Mouse (Mus musculus) forebrain, embryonic 13.5 days (tissue): ENCODE data around the gene Rhbdl2. TPM values are rescaled to one million over a fixed set of nuclear protein-coding genes. Genes with fewer than 3 reads are reported as not detected.

Experiments used
- ATAC-seq: fragments of 200-750 bp; cut with Nextera tagmentation; 2 replicates; pipeline ENCODE4 v1.8.0; 2017
- H3K27ac ChIP-seq: fragments of 300-500 bp; sonication (generic); 2 replicates; pipeline ENCODE4 v1.5.1; 2015; ENCODE audit warnings: inconsistent platforms, mild to moderate bottlenecking, moderate library complexity
- H3K27me3 ChIP-seq: fragments of 300-500 bp; sonication (generic); 2 replicates; pipeline ENCODE4 v1.6.1; 2015; ENCODE audit warnings: mild to moderate bottlenecking, inconsistent platforms
- H3K36me3 ChIP-seq: fragments of 300-500 bp; sonication (generic); 2 replicates; pipeline ENCODE4 v1.6.1; 2015; ENCODE audit warnings: mild to moderate bottlenecking, inconsistent platforms; ENCODE audit not compliant: poor library complexity, severe bottlenecking
- H3K4me1 ChIP-seq: fragments of 300-500 bp; sonication (generic); 2 replicates; pipeline ENCODE4 v1.6.1; 2015; ENCODE audit warnings: inconsistent platforms
- H3K4me2 ChIP-seq: fragments of 300-500 bp; sonication (generic); 2 replicates; pipeline ENCODE4 v1.6.1; 2015; ENCODE audit warnings: inconsistent platforms, mild to moderate bottlenecking, moderate library complexity
- H3K4me3 ChIP-seq: fragments of 300-500 bp; sonication (generic); 2 replicates; pipeline ENCODE4 v1.5.1; 2015; ENCODE audit warnings: mild to moderate bottlenecking, inconsistent platforms
- H3K9ac ChIP-seq: fragments of 300-500 bp; sonication (generic); 2 replicates; pipeline ENCODE4 v1.6.1; 2015; ENCODE audit warnings: mild to moderate bottlenecking, inconsistent platforms
- H3K9me3 ChIP-seq: fragments of 300-500 bp; sonication (generic); replicated peaks from 2 replicates; pipeline ENCODE4 v1.6.1; 2016; ENCODE audit warnings: inconsistent platforms
- WGBS: fragments of 180-500 bp; shearing (Covaris S2); methylation state at CpG from one replicate; pipeline ENCODE4 v1.1.7; 2015; 5-methylcytosine and 5-hydroxymethylcytosine counted together
- polyA plus RNA-seq: library from polyadenylated mRNA; unstranded; fragments of >200 nt; fragmentation: Nextera tagmentation; extraction: Ambion mirVana; gene quantifications from 2 replicates; pipeline ENCODE4 v1.2.1, GENCODE M21; 2015

The Rhbdl2 gene
- polyA plus RNA-seq, 1 experiment from 2014 or later = 0.61 TPM

DNA sequence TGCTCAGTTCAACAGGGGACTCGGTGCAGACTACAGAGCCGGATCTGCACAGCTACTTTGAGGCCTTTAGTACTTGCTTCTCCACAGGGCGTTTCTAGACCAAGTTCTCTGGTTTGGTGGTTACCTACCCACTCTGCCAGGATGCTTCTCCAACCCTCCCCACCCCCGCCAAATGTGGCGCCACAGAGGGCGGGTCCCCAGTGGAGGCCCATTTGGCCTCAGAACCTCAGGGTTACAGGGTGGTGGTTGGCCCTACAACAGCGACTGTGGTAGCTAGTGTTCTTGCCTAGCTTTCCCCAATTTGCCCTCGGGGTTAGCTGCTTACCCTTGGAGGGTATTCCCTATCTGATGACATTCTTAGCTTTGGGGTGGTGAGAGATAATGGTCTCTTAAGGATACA lies 54.5 kb downstream of the Rhbdl2 start:
- ATAC-seq = no peak
- WGBS = 89% methylated on average over 8 of the region's 8 CpGs

GRCm38 (mm10) chr4:123856888-123857287 lies 69.2 kb downstream of the Rhbdl2 start:
- WGBS = 57% methylated on average over 4 of the region's 4 CpGs

More for the DNA sequence above, 54.5 kb downstream of the Rhbdl2 start:
- no peaks in the 10 kb centered on the region for H3K36me3 ChIP-seq
- no peak overlapping the region for H3K4me3 ChIP-seq
- no peak overlapping the region for H3K4me2 ChIP-seq
- H3K4me1 ChIP-seq = no peaks in the 10 kb centered on the region
- no peaks in the 10 kb centered on the region for H3K27me3 ChIP-seq
- no peak overlapping the region for H3K9ac ChIP-seq
- H3K27ac ChIP-seq = no peak overlapping the region
- H3K9me3 ChIP-seq = no peaks in the 10 kb centered on the region

DNA sequence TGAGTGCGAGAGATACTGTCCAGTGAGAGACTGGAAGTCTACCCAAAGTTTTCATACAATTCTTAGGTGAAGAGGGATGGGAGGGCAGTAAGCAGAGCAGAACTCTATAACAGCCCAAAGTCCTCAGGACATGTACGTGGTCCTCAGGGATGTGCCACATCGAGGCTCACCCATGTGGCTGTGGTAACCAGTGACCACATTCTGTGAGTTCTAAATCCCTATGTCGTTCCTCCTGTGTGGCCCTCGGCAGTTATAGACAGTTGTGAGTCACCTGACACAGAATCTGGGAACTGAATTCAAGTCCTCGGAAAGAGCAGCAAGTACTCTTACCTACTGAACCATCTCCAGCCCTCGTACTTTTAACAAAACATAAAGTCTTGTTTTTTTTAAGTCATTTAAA lies 70.4 kb downstream of the Rhbdl2 start:
- ATAC-seq = no peak
- H3K36me3 ChIP-seq = no peaks in the 10 kb centered on the region
- no peak overlapping the region for H3K4me3 ChIP-seq
- H3K9me3 ChIP-seq = no peaks in the 10 kb centered on the region
- H3K9ac ChIP-seq = no peak overlapping the region
- 89% methylated on average over 7 of the region's 7 CpGs for WGBS
- no peak overlapping the region for H3K4me2 ChIP-seq
- H3K27ac ChIP-seq = no peak overlapping the region
- H3K4me1 ChIP-seq = no peaks in the 10 kb centered on the region
- no peaks in the 10 kb centered on the region for H3K27me3 ChIP-seq

More at GRCm38 (mm10) chr4:123856888-123857287, 69.2 kb downstream of the Rhbdl2 start:
- Histone ChIP-seq H3K36me3 (no peaks in the 10 kb centered on the region), H3K4me3 (no peak overlapping the region), H3K9ac (no peak overlapping the region), H3K4me2 (no peak overlapping the region), H3K27ac (no peak overlapping the region), H3K9me3 (no peaks in the 10 kb centered on the region), H3K4me1 (no peaks in the 10 kb centered on the region), H3K27me3 (no peaks in the 10 kb centered on the region)
- no peak for ATAC-seq

DNA sequence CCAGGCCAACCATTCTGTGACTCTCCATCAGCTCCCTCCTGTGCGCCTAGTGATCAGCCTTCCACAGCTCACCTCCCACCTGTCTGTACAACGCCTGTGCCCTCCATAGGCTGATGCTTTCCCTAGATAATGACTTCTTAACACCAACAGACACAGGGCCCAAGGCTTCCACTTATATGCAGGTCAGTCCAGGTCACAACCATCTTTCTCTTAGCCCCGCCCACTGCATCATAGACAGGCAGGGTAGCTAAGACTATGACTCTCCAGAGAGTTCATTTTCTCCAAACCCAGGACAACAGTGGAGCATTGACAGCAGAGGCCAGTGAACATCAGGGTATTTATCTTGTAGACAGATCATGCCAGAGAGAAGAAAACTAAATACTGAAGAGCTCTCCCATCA lies 71.7 kb downstream of the Rhbdl2 start, which contains the start of gene 4933427I04Rik:
Gene 4933427I04Rik, plus strand, starts transcription at position 301 of the 400 bp plus-strand sequence.
- no peak within 1 kb of the TSS for H3K4me3 ChIP-seq
- H3K4me1 ChIP-seq = no peaks in the 10 kb centered on the region
- H3K36me3 ChIP-seq = no peaks in the 10 kb centered on the region
- H3K4me2 ChIP-seq = no peak within 1 kb of the TSS
- no peak within 1 kb of the TSS for H3K27ac ChIP-seq
- no peaks in the 10 kb centered on the region for H3K9me3 ChIP-seq
- ATAC-seq = no peak
- no peak within 1 kb of the TSS for H3K9ac ChIP-seq
- no peaks in the 10 kb centered on the region for H3K27me3 ChIP-seq
- WGBS = 89% methylated on average over 3 of the region's 3 CpGs

GRCm38 (mm10) chr4:123859803-123860202 lies 72.1 kb downstream of the Rhbdl2 start:
- no peaks in the 10 kb centered on the region for H3K9me3 ChIP-seq
- no peak overlapping the region for H3K4me2 ChIP-seq
- no peak overlapping the region for H3K4me3 ChIP-seq
- no peak for ATAC-seq
- WGBS = 61% methylated on average over 2 of the region's 2 CpGs
- no peaks in the 10 kb centered on the region for H3K27me3 ChIP-seq
- H3K27ac ChIP-seq = no peak overlapping the region
- H3K9ac ChIP-seq = no peak overlapping the region
- no peaks in the 10 kb centered on the region for H3K36me3 ChIP-seq
- no peaks in the 10 kb centered on the region for H3K4me1 ChIP-seq

DNA sequence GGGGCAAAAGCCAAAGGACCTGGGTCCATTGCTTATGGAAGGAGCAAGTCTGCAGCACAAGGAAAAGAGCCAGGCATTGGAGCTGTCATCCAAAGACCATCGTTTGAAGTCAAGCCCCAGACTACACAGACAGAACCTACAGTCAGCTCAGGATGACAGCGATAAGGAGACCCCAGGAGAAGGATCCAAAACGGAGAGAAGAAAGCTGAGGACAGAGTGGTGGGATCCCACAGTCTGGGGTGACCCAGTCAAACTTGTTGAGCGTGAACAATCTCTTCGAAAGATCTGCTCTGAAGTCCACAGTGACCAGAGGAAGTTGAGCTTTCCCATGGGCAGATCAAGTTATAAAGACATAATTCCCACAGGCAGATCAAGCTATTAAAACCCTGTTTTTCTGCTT lies 72.9 kb downstream of the Rhbdl2 start:
- Histone ChIP-seq H3K27me3 (no peaks in the 10 kb centered on the region), H3K9ac (no peak overlapping the region), H3K4me3 (no peak overlapping the region), H3K4me2 (no peak overlapping the region), H3K9me3 (no peaks in the 10 kb centered on the region), H3K27ac (no peak overlapping the region), H3K36me3 (no peaks in the 10 kb centered on the region), H3K4me1 (no peaks in the 10 kb centered on the region)
- no peak for ATAC-seq
- 82% methylated on average over 5 of the region's 5 CpGs for WGBS

Other genes with a start within 250 kb of the Rhbdl2 start
- gene Macf1, start 103.5 kb upstream of the Rhbdl2 start, polyA plus RNA-seq = 62.6 and 65.9 TPM in 2 replicates
- gene Ndufs5, start 69.7 kb upstream of the Rhbdl2 start, polyA plus RNA-seq = 352 and 406 TPM in 2 replicates
- gene Akirin1, start 37.5 kb upstream of the Rhbdl2 start, polyA plus RNA-seq = 74.6 and 78.9 TPM in 2 replicates
- 0.10 and 0.12 TPM in 2 replicates for gene 4933427I04Rik, start 71.8 kb downstream of the Rhbdl2 start, polyA plus RNA-seq
- gene Mycbp, start 117.0 kb downstream of the Rhbdl2 start, polyA plus RNA-seq = 35.5 and 43.3 TPM in 2 replicates
- gene Rragc, start 129.6 kb downstream of the Rhbdl2 start, polyA plus RNA-seq = 44.1 and 46.3 TPM in 2 replicates
- gene 4930535I16Rik, start 130.1 kb downstream of the Rhbdl2 start, polyA plus RNA-seq = not detected in 2 replicates